Mouse (Mus musculus) liver, adult 2 months (tissue): Measurements from ENCODE around the gene Dnaja1. TPM values are rescaled to one million over a fixed set of nuclear protein-coding genes. Genes with fewer than 3 reads are reported as not detected.

Source experiments
- DNase-seq: peaks from one replicate; pipeline ENCODE4 v3.0.0-alpha.2; 2011; ENCODE audit warnings: low read depth, low spot score; ENCODE audit errors: extremely low read depth
- H3K27ac ChIP-seq: fragments of 200-500 bp; replicated peaks from 2 replicates; pipeline ENCODE4 v1.5.1; 2012; ENCODE audit warnings: low read depth, mild to moderate bottlenecking, control low read depth, inconsistent platforms, low read length; ENCODE audit not compliant: insufficient read depth
- H3K27me3 ChIP-seq: fragments of 200-500 bp; 2 replicates; pipeline ENCODE4 v1.6.1; 2012; ENCODE audit warnings: mild to moderate bottlenecking, moderate library complexity, low read length, inconsistent platforms; ENCODE audit not compliant: control insufficient read depth, insufficient read depth
- H3K36me3 ChIP-seq: fragments of 200-500 bp; 2 replicates; pipeline ENCODE4 v1.6.1; 2012; ENCODE audit warnings: low read length, inconsistent platforms; ENCODE audit not compliant: control insufficient read depth, insufficient read depth
- H3K4me1 ChIP-seq: fragments of 200-500 bp; 2 replicates; pipeline ENCODE4 v1.6.1; 2011; ENCODE audit warnings: low read length; ENCODE audit not compliant: control insufficient read depth, insufficient read depth
- H3K4me3 ChIP-seq: fragments of 200-500 bp; 2 replicates; pipeline ENCODE4 v1.5.1; 2011; ENCODE audit warnings: low read depth, mild to moderate bottlenecking, control low read depth, low read length, moderate library complexity; ENCODE audit not compliant: insufficient read depth
- H3K79me2 ChIP-seq: fragments of 200-500 bp; 2 replicates; pipeline ENCODE4 v1.6.1; 2012; ENCODE audit warnings: inconsistent platforms, mild to moderate bottlenecking, low read length, moderate library complexity; ENCODE audit not compliant: control insufficient read depth, insufficient read depth
- H3K9ac ChIP-seq: fragments of 200-500 bp; 2 replicates; pipeline ENCODE4 v1.6.1; 2012; ENCODE audit warnings: low read depth, mild to moderate bottlenecking, control low read depth, inconsistent platforms, low read length
- CTCF ChIP-seq: fragments of 200-500 bp; IDR thresholded peaks from 2 replicates; pipeline ENCODE4 v1.5.1; 2011; ENCODE audit warnings: low read depth, low read length, control low read depth
- POLR2A ChIP-seq: fragments of 200-500 bp; IDR thresholded peaks from 2 replicates; pipeline ENCODE4 v1.6.1; 2011; ENCODE audit warnings: low read length, control low read depth; ENCODE audit not compliant: insufficient read depth; ENCODE audit errors: extremely low read depth
- WGBS: fragments of 180-500 bp; shearing (Covaris S2); methylation state at CpG from one replicate; pipeline ENCODE4 v1.1.7; 2018; 5-methylcytosine and 5-hydroxymethylcytosine counted together
- polyA plus RNA-seq: library from polyadenylated mRNA; depleted of rRNA; stranded (reverse); fragments of >200 nt; gene quantifications from 2 replicates; pipeline ENCODE4 v1.2.3, GENCODE M21; 2012; rRNA removed
- total RNA-seq: library from RNA; depleted of rRNA; stranded (reverse); fragments of >200 nt; gene quantifications from 2 replicates; pipeline ENCODE4 v1.2.3, GENCODE M21; 2014; rRNA removed

Dnaja1 gene
- total RNA-seq, result 85.2 and 135 TPM in 2 replicates
- polyA plus RNA-seq, result 9.1 and 11.5 TPM in 2 replicates

- Histone ChIP-seq H3K9ac (peak within 1 kb of the TSS; percentile 100), H3K27ac (peak within 1 kb of the TSS; percentile 98), H3K4me3 (peak within 1 kb of the TSS; percentile 99), H3K27me3 (no peaks in the 10 kb centered on the region), H3K4me1 (peaks cover 17% of the 10 kb centered on the region), H3K79me2 (peaks cover 10% of the 10 kb centered on the region), H3K36me3 (peaks cover 22% of the 10 kb centered on the region)
- peak; percentile 89 for DNase-seq
- under 1% methylated on average over 54 of the region's 54 CpGs for WGBS
- TF ChIP-seq POLR2A, result peak; percentile 98
- TF ChIP-seq CTCF, result no peak
These were observed at the start of gene Dnaja1 for GRCm38 (mm10) chr4:40722011-40722666. TSS of gene Dnaja1 (plus strand) at chr4:40722150.

- H3K79me2 ChIP-seq, result no peaks in the 10 kb centered on the region
- H3K9ac ChIP-seq, result no peak overlapping the region
- peaks cover 2% of the 10 kb centered on the region; the same call in 1 of the 2 replicates for H3K4me1 ChIP-seq
- no peak overlapping the region for H3K4me3 ChIP-seq
- no peak for DNase-seq
- TF ChIP-seq POLR2A (no peak), CTCF (no peak)
- 97% methylated on average over 5 of the region's 5 CpGs for WGBS
- no peaks in the 10 kb centered on the region for H3K27me3 ChIP-seq
- H3K27ac ChIP-seq, result no peak overlapping the region
- H3K36me3 ChIP-seq, result no peaks in the 10 kb centered on the region
These were observed 48.4 kb upstream of the Dnaja1 start for GRCm38 (mm10) chr4:40673526-40673925.

- Histone ChIP-seq H3K9ac (no peak overlapping the region), H3K27ac (no peak overlapping the region), H3K79me2 (no peaks in the 10 kb centered on the region), H3K4me3 (no peak overlapping the region), H3K4me1 (peaks cover 2% of the 10 kb centered on the region; the same call in 1 of the 2 replicates), H3K27me3 (no peaks in the 10 kb centered on the region), H3K36me3 (no peaks in the 10 kb centered on the region)
- no peak for DNase-seq
- 16% methylated on average over 14 of the region's 14 CpGs for WGBS
- TF ChIP-seq CTCF (no peak), POLR2A (no peak)
These were observed 45.6 kb upstream of the Dnaja1 start for GRCm38 (mm10) chr4:40676338-40676737.

DNA sequence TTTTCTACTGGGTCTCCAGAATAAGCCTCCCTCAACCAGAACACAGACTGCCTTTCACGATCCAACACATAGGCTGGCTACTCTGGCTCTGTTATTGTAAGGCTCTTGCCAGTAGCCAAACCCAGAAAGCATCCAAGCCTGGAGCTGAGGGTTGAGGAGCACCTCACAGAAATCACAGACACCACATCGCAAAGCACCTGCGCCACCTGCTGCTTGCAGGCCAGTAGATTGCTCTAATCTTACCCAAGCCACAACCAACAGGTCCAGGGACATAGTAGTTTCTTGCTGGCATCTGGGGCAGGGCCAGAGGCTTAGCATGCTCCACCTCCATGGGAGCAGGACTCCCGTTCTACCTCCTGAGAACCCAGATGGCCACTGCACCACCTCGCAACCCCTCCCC, 44.8 kb upstream of the Dnaja1 start:
- H3K36me3 ChIP-seq, result no peaks in the 10 kb centered on the region
- no peak overlapping the region for H3K4me3 ChIP-seq
- H3K9ac ChIP-seq, result no peak overlapping the region
- DNase-seq, result peak; percentile 57
- H3K27me3 ChIP-seq, result no peaks in the 10 kb centered on the region
- WGBS, result 21% methylated on average over 5 of the region's 5 CpGs
- peaks cover 2% of the 10 kb centered on the region; the same call in 1 of the 2 replicates for H3K4me1 ChIP-seq
- TF ChIP-seq CTCF (peak; percentile 86), POLR2A (no peak)
- H3K79me2 ChIP-seq, result no peaks in the 10 kb centered on the region
- no peak overlapping the region for H3K27ac ChIP-seq

DNA sequence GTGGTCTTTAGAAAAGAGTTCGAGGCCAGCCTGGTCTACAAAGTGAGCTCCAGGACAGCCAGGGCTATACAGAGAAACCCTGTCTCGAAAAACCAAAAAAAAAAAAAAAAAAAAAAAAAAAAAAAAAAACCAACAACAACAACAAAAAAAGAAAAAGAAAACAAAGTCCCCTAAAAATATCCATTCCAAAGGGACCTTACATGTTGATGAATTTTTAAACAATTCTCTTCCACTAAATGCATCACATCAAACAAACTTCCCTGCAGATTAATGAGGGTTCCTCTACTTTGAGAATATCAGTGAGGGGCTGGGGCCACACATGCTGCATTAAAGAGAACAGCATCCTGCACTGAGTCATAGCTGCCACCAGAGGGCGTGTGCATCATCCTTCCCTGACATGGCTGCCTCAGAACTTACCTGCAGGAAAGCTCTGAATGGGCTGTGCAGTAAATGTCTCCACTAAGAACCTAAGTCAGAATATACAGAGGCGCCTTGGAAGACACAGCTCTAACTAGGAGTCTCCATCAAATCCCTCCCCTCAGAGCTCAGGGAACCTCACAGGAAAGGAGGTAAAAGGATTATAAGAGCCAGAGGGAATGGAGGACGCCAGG, 41.6 kb upstream of the Dnaja1 start:
- Histone ChIP-seq H3K27ac (no peak overlapping the region), H3K4me1 (peaks cover 2% of the 10 kb centered on the region; the same call in 1 of the 2 replicates), H3K79me2 (no peaks in the 10 kb centered on the region), H3K27me3 (no peaks in the 10 kb centered on the region), H3K36me3 (no peaks in the 10 kb centered on the region), H3K9ac (no peak overlapping the region), H3K4me3 (no peak overlapping the region)
- DNase-seq, result peak; percentile 48
- WGBS, result 53% methylated on average over 5 of the region's 5 CpGs
- TF ChIP-seq POLR2A, result no peak
- TF ChIP-seq CTCF, result peak; percentile 90

GRCm38 (mm10) chr4:40681908-40682307, 40.0 kb upstream of the Dnaja1 start:
- DNase-seq, result peak; percentile 37
- H3K4me3 ChIP-seq, result no peak overlapping the region
- H3K36me3 ChIP-seq, result peaks cover 4% of the 10 kb centered on the region; the same call in 1 of the 2 replicates
- H3K4me1 ChIP-seq, result no peaks in the 10 kb centered on the region
- H3K27me3 ChIP-seq, result no peaks in the 10 kb centered on the region
- TF ChIP-seq CTCF, result 0 out of 2 replicates have a peak, but pooled peaks have one; percentile 19
- no peak for TF ChIP-seq POLR2A
- WGBS, result 10% methylated on average over 3 of the region's 3 CpGs
- no peaks in the 10 kb centered on the region for H3K79me2 ChIP-seq
- H3K9ac ChIP-seq, result no peak overlapping the region
- no peak overlapping the region for H3K27ac ChIP-seq
